Mouse (Mus musculus) embryonic fibroblast, embryonic 13.5 days (primary cell): ENCODE results near the gene Gpsm3.

ENCODE experiments used
- CTCF ChIP-seq: IDR thresholded peaks from 2 replicates; pipeline ENCODE4 v1.5.1; 2011; ENCODE audit warnings: mild to moderate bottlenecking, control low read depth, low read length, moderate library complexity, borderline replicate concordance; ENCODE audit not compliant: insufficient read depth
- POLR2A ChIP-seq: IDR thresholded peaks from 2 replicates; pipeline ENCODE4 v1.6.1; 2011; ENCODE audit warnings: low read depth, mild to moderate bottlenecking, control low read depth, low read length, moderate library complexity

GRCm38 (mm10) chr17:34624981-34625380, 35.4 kb downstream of the Gpsm3 start:
- TF ChIP-seq CTCF, result no peak
- TF ChIP-seq POLR2A, result no peak
